Mouse (Mus musculus) brain, embryonic 14.5 days (tissue): ENCODE results near the gene Cmip.

Experiments
- CTCF ChIP-seq: fragments of 200-500 bp; IDR thresholded peaks from 2 replicates; pipeline ENCODE4 v1.5.1; 2012; ENCODE audit warnings: inconsistent platforms, mild to moderate bottlenecking, moderate library complexity, borderline replicate concordance; ENCODE audit not compliant: insufficient read depth, insufficient read length; ENCODE audit errors: extremely low read depth
- POLR2A ChIP-seq: fragments of 200-500 bp; IDR thresholded peaks from 2 replicates; pipeline ENCODE4 v1.6.1; 2012; ENCODE audit warnings: mild to moderate bottlenecking, inconsistent platforms, borderline replicate concordance; ENCODE audit not compliant: poor library complexity, insufficient read depth, insufficient read length, severe bottlenecking; ENCODE audit errors: extremely low read depth

DNA sequence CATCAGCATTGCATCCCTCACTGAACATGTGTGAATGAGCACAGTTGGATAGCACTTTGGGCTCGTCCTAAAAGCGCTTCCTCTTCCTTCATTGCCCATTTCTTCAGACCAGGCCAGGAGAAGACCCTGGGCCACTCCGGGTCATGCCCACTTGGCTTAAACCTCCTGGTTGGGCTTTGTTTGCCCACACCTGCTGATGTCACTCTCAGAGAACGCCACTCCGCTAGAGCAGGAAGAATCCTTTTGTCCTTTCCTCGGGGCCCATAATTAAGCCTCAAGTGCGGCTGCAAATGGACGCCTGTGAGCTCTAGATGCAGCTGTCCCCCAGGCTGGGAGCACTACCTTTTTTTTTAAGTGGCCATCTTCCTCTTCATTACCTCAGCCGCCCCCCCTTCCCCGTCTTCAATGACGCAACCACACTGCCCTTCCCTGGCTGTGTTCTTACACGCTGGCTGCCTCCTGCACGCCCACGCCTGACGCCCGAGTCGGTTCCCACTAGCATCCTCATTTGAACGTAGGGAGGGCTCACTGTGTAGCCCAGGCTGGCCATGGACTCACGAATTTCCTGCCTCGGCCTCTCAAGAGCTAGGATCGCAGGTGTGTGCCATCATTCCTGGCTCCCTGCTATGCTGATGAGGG lies 171.8 kb downstream of the Cmip start:
- TF ChIP-seq POLR2A (no peak), CTCF (no peak)
